Comparison of ENCODE assay signal across 9 mouse cellular contexts in the genomic region with DNA sequence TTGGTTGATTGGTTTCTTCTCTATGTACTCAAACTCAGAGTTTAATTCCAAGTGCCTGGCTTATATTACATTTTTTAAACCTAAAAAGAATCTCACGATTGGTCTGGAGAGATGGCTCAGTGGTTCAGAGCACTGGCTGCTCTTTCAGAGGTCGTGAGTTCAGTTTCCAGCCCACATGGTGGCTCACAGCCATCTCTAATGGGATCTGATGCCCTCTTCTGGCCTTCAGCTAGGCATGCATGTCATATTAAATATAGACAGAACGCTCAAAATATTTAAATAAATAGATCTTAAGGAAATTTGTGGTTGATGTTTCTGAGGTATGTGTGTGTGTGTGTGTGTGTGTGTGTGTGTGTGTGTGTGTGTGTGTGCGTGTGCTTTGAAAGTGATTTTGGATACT.
DNase-seq lines count a peak whose midpoint lies in the region; ATAC-seq and TF ChIP-seq lines count a peak whose summit lies in the region.
"Had no signal": no experiment of that assay in that cellular context is flagged by ENCODE, and none has a peak within 500 bp of the region (broad histone marks: within the 10 kb centered on the region; RNA-seq: fewer than 3 reads in every experiment).

No protein-coding gene starts in this region.

- no peak overlapping the region for H3K27ac ChIP-seq in forebrain, embryonic 14.5 days (ENCODE audit: low read depth, low read length)
- no peak overlapping the region for H3K27ac ChIP-seq in forebrain, embryonic 13.5 days
- no peak overlapping the region for H3K27ac ChIP-seq in liver, postnatal 0 days (ENCODE audit: low read depth)
- no peak overlapping the region for H3K27ac ChIP-seq in embryonic facial prominence, embryonic 14.5 days (replicated peaks; ENCODE audit: low read depth, low read length)
- H3K27ac ChIP-seq: heart, embryonic 13.5 days had no signal

- no peaks in the 10 kb centered on the region for H3K4me1 ChIP-seq in forebrain, embryonic 14.5 days (ENCODE audit: control insufficient read depth, insufficient read depth, low read length)
- no peaks in the 10 kb centered on the region for H3K4me1 ChIP-seq in forebrain, embryonic 13.5 days
- no peaks in the 10 kb centered on the region for H3K4me1 ChIP-seq in liver, postnatal 0 days (ENCODE audit: insufficient read depth)
- no peaks in the 10 kb centered on the region for H3K4me1 ChIP-seq in embryonic facial prominence, embryonic 14.5 days (ENCODE audit: control insufficient read depth, insufficient read depth, low read length)
- H3K4me1 ChIP-seq: heart, embryonic 13.5 days had no signal

- no peak overlapping the region for H3K4me2 ChIP-seq in forebrain, embryonic 14.5 days (ENCODE audit: low read length)
- no peak overlapping the region for H3K4me2 ChIP-seq in forebrain, embryonic 13.5 days
- no peak overlapping the region for H3K4me2 ChIP-seq in liver, postnatal 0 days (ENCODE audit: low read depth, low read length)
- no peak overlapping the region for H3K4me2 ChIP-seq in embryonic facial prominence, embryonic 14.5 days (ENCODE audit: low read depth, low read length)
- H3K4me2 ChIP-seq: heart, embryonic 13.5 days had no signal

- no peaks in the 10 kb centered on the region for H3K9me3 ChIP-seq in forebrain, embryonic 14.5 days (replicated peaks; ENCODE audit: control insufficient read depth, low read length)
- H3K9me3 ChIP-seq in forebrain, embryonic 13.5 days (replicated peaks), result no peaks in the 10 kb centered on the region
- H3K9me3 ChIP-seq in liver, postnatal 0 days (ENCODE audit: low read length), result no peaks in the 10 kb centered on the region
- H3K9me3 ChIP-seq in embryonic facial prominence, embryonic 14.5 days (ENCODE audit: control insufficient read depth, low read length), result no peaks in the 10 kb centered on the region
- H3K9me3 ChIP-seq: heart, embryonic 13.5 days had no signal

- WGBS in forebrain, embryonic 14.5 days, result 77% methylated on average over 4 of the region's 4 CpGs
- WGBS in forebrain, embryonic 13.5 days, result 77% methylated on average over 4 of the region's 4 CpGs
- WGBS in liver, postnatal 0 days (ENCODE audit: insufficient replicate concordance), result 55% methylated on average over 4 of the region's 4 CpGs
- 51% methylated on average over 4 of the region's 4 CpGs for WGBS in embryonic facial prominence, embryonic 14.5 days

- intact Hi-C loops in left cerebral cortex, postnatal 14 days (cut with DNase I), result loop anchor here (5.0 to 10.0 kb wide), 3 partner anchors 113 to 320 kb away; partner anchors contain the start of gene Myh10

- TF ChIP-seq CTCF in liver, postnatal 0 days (IDR thresholded peaks at IDR 0.05; ENCODE audit: low read depth), result peak; percentile 54

- no peak overlapping the region for H3K4me3 ChIP-seq in forebrain, embryonic 14.5 days (ENCODE audit: low read depth, low read length)
- no peak overlapping the region for H3K4me3 ChIP-seq in forebrain, embryonic 13.5 days
- H3K4me3 ChIP-seq in liver, postnatal 0 days (ENCODE audit: low read depth, low read length), result no peak overlapping the region
- no peak overlapping the region for H3K4me3 ChIP-seq in embryonic facial prominence, embryonic 14.5 days (ENCODE audit: low read depth, low read length)
- H3K4me3 ChIP-seq: heart, embryonic 13.5 days had no signal

- no peak for TF ChIP-seq EP300 in liver, postnatal 0 days (IDR thresholded peaks at IDR 0.05; ENCODE audit: low read depth)

- peaks cover 98% of the 10 kb centered on the region for H3K36me3 ChIP-seq in forebrain, embryonic 14.5 days (ENCODE audit: control insufficient read depth, insufficient read depth, low read length)
- peaks cover 98% of the 10 kb centered on the region for H3K36me3 ChIP-seq in forebrain, embryonic 13.5 days (ENCODE audit: poor library complexity, severe bottlenecking)
- H3K36me3 ChIP-seq in liver, postnatal 0 days (replicated peaks; ENCODE audit: insufficient read depth, low read length), result peaks cover 35% of the 10 kb centered on the region
- peaks cover 95% of the 10 kb centered on the region for H3K36me3 ChIP-seq in embryonic facial prominence, embryonic 14.5 days (ENCODE audit: control insufficient read depth, insufficient read depth, low read length)

- peak; percentile 25 for DNase-seq in forebrain, embryonic 14.5 days (ENCODE audit: low spot score)
- no peak for DNase-seq in liver, postnatal 0 days
- DNase-seq in liver, result no peak
- DNase-seq in MN1 (ENCODE audit: low spot score), result peak; percentile 11
- DNase-seq in embryonic facial prominence, embryonic 14.5 days (ENCODE audit: low spot score), result peak; percentile 31
- DNase-seq in adrenal gland, adult (ENCODE audit: inconsistent age in 2 of 2, low spot score in 1 of 2), result no peak
- no peak for DNase-seq in left cerebral cortex, postnatal 14 days (ENCODE audit: low spot score in 2 of 2)

- H3K9ac ChIP-seq in forebrain, embryonic 14.5 days (ENCODE audit: low read length), result no peak overlapping the region
- no peak overlapping the region for H3K9ac ChIP-seq in forebrain, embryonic 13.5 days
- H3K9ac ChIP-seq in liver, postnatal 0 days (replicated peaks), result no peak overlapping the region
- H3K9ac ChIP-seq in embryonic facial prominence, embryonic 14.5 days (ENCODE audit: low read depth, low read length), result no peak overlapping the region
- H3K9ac ChIP-seq: heart, embryonic 13.5 days had no signal

- H3K27me3 ChIP-seq in forebrain, embryonic 14.5 days (replicated peaks; ENCODE audit: control insufficient read depth, insufficient read depth, low read length), result no peaks in the 10 kb centered on the region
- H3K27me3 ChIP-seq in forebrain, embryonic 13.5 days, result no peaks in the 10 kb centered on the region
- H3K27me3 ChIP-seq in liver, postnatal 0 days (ENCODE audit: insufficient read depth, low read length), result no peaks in the 10 kb centered on the region
- no peaks in the 10 kb centered on the region for H3K27me3 ChIP-seq in embryonic facial prominence, embryonic 14.5 days (replicated peaks; ENCODE audit: control insufficient read depth, insufficient read depth, low read length)
- H3K27me3 ChIP-seq: heart, embryonic 13.5 days had no signal

- no peak for ATAC-seq in forebrain, embryonic 14.5 days
- ATAC-seq in forebrain, embryonic 13.5 days, result no peak
- no peak for ATAC-seq in liver, postnatal 0 days
- no peak for ATAC-seq in embryonic facial prominence, embryonic 14.5 days (ENCODE audit: low read depth)

Comparison
In these comparisons a context has a peak if more than half of its experiments do, and no peak if none do; other contexts are left out.
1. DNase-seq: peak in forebrain, embryonic 14.5 days (single experiment), MN1 (single experiment) and embryonic facial prominence, embryonic 14.5 days (single experiment); none in liver, postnatal 0 days (single experiment), liver (single experiment), adrenal gland, adult (0 of 2) and left cerebral cortex, postnatal 14 days (0 of 2).